Mouse (Mus musculus): ENCODE measurements around the gene Slc7a8.

GRCm38 (mm10) chr14:54686522-54687143 is 95.1 kb downstream of the Slc7a8 start, which contains the start of gene Acin1:
- TF ChIP-seq CTCF (IDR thresholded peaks at IDR 0.05; ENCODE audit: borderline replicate concordance, extremely low read depth, insufficient read depth, insufficient read length) (no peak), POLR2A (IDR thresholded peaks at IDR 0.05; ENCODE audit: borderline replicate concordance, extremely low read depth, insufficient read depth, insufficient read length, poor library complexity, severe bottlenecking) (peak; percentile 84; the same call in 1 of the 2 replicates)

Measured in brain, embryonic 14.5 days (tissue).